Mouse (Mus musculus) erythroblast, adult 5-6 weeks (primary cell): ENCODE data around the gene Fbxo36. TPM values are rescaled to one million over a fixed set of nuclear protein-coding genes. Genes with fewer than 3 reads are reported as not detected.

Source experiments
- ATAC-seq: replicated peaks from 2 replicates; pipeline ENCODE4 v1.8.0; 2016; ENCODE audit warnings: moderate number of reproducible peaks, mild to moderate bottlenecking, moderate TSS enrichment, inconsistent platforms; ENCODE audit not compliant: poor library complexity, low FRiP score, severe bottlenecking
- total RNA-seq, 2 experiments: library from RNA; stranded (forward) in 1 of 2; stranded (reverse) in 1 of 2; fragments of 150-400 nt in 1 of 2; fragments of 200-764, 138-1000 nt in 1 of 2; gene quantifications; 2 replicates each; pipeline versions ENCODE4 v1.2.3 to v1.2.4; 2015 to 2017; ENCODE audit warnings: low replicate concordance in 2 of 2

Gene Fbxo36
- total RNA-seq, 2 experiments from 2014 or later = 2.0 TPM; not detected in 1

DNA sequence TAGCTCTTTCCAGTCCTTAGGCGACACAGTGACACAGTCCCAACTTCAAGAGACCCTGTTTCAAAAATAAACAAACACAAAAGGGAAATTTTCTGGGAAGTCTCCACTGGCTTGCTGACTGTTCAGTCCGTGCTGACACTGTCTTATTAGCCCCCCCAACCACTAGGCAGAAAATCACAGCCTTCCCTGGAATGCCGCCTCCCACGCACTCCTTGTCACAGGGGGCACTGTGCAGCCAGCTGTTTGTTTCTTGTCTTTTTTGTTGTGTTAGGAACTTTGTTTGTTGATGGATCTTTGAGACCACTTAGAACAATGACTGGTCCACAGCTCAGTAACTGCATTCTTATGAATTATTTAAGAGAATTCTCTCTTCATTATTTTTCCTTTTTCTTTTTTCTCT, 44.2 kb downstream of the Fbxo36 start:
- ATAC-seq = no peak

GRCm38 (mm10) chr1:84885174-84885573, 45.5 kb downstream of the Fbxo36 start:
- ATAC-seq = no peak

GRCm38 (mm10) chr1:84885921-84886320, 46.3 kb downstream of the Fbxo36 start:
- no peak for ATAC-seq

- no peak for ATAC-seq
Observed at GRCm38 (mm10) chr1:84889330-84890004, 49.8 kb downstream of the Fbxo36 start.

DNA sequence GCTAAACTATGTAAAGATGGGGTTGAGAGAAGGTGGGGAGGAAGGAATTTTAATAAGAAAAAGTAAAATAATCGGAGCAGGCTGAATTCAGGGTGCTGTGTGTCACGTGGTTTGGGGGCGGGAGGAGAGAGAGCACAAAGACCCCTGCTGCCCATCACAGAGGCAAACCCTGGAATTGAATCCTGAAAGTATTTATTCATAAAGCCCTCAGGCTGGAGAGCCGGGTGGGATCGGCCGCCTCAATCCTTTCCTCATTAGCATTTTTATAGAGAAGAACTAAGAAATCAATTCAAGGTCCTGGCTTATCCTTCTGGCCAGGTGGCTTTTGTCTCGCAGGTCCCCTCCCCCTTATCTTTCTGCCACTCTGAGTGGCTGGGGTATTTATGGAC, 50.4 kb downstream of the Fbxo36 start:
- no peak for ATAC-seq

- no peak for ATAC-seq
Observed at GRCm38 (mm10) chr1:84890503-84890902, 50.9 kb downstream of the Fbxo36 start.

GRCm38 (mm10) chr1:84891746-84892145, 52.1 kb downstream of the Fbxo36 start:
- ATAC-seq = no peak

- ATAC-seq = no peak
Observed at GRCm38 (mm10) chr1:84897364-84897763, 57.7 kb downstream of the Fbxo36 start.

- no peak for ATAC-seq
Observed at GRCm38 (mm10) chr1:84899156-84899555, 59.5 kb downstream of the Fbxo36 start.

DNA sequence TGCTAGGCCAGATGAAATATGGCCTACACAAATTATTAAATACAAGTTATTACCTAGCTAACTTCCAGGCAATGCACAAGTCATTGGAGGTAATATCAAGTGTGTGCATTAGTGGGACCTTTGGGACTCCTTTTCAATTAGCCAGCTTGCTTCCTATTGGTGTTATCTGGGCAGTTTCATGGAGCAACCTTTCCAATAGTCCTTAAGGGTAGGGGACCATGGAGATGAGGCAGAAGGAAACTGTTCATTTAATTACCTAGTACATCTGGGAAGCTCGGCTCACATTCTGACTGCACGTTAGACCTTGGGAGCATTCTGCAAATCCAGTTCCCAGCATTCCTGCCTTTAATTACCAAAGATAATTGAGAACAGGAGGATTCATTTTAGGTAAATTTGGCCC, 64.8 kb downstream of the Fbxo36 start:
- no peak for ATAC-seq

DNA sequence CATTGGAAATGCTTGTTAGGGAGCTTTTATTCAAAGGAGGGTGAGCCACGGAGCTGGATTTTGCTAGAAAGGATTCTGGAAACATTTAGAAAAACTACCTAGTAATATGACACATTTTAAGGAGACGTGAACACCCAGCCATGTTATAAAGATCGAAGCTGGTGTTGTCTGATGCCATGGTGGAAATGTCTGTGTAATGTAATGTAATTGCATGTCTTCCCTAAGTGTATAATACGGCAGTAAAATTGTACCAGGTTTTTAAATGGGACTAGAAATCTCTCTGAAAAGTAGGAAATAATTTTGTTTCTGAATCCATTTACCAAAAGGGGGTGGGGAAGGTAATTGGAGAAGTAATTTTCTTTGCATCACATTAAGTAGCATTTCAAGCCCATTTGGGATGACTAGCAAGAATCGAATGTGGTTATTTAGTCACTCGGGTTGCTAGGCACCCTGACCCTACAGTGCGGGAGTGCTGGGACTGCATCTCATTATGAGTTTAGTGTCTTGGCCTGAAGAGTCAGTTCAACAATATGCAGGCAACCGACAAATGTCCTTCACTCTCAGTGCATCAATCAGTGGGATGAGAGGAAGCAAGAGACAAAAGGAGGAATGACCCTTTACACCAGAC, 70.7 kb downstream of the Fbxo36 start:
- ATAC-seq = no peak

- ATAC-seq = no peak
Observed at GRCm38 (mm10) chr1:84912571-84912970, 72.9 kb downstream of the Fbxo36 start.

DNA sequence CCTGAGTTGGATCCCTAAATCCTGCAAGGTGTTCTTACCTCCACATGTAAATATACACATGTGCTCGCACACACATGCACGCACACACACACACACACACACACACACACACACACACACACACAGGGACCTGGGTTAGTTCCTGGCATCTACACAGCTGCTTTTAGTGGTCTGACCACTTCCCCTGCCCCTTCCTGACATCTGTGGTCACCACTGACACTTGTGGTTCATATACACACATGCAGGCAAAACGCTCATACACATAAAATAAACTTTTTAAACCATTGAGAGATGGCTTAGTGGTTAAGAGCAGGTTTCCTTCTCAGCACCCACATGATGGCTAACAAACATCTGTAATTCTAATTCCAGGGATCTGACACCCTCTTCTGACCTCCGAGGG, 75.4 kb downstream of the Fbxo36 start:
- ATAC-seq = no peak

DNA sequence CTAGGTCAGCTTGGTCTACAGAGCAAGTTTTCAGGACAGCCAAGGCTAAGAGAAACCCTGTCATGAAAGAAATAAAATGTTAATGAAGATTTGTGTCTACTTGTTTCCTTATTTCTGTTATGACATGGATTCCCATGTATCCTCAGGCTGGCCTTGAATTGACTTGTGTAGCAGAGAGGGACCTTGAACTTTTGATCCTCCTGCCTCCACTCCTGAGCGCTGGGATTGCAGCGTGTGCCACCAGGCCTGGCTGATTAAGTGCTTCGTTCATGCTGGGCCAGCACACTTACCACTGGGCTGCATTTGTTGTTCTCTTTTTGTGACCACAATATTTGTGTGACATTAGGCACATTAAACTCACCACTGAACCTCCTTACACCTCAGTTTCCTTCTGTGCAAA, 79.2 kb downstream of the Fbxo36 start:
- ATAC-seq = no peak

DNA sequence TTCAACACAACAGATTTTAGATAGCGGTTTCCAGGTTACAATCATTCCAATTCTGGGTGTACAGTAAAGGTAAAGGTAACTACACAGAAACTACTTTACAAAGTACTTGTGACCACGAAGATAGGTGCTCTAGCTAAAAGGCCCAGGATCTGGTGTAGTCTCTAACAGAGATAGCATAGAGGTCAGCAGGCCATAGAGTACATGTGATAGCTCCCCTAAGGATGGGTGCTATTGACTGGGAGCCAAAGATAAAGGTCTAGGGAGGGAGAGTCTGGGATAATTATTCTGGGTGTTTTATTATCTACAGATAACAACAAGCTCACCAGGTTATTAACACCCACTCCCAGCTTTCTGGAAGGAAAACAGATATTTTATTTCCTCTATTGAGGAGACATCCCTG, 83.8 kb downstream of the Fbxo36 start:
- no peak for ATAC-seq

DNA sequence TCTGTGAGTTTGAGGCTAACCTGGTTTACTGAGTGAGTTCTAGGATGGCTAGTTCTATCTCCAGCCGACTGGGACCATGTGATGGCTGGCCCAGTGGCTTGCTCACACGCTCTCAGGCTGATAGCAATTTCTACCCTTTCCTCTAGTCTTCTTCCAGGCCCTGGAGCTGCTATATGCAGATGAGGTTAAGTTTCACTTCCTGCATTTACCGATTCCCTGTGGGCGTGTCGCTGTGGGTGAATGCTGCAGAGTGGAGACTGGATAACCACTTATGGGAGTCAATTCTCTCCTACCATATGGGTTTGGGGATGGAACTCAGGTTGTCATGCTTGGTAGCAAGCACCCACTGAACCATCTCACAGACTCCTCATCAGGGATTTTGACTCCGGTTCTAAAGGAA, 84.5 kb downstream of the Fbxo36 start:
- no peak for ATAC-seq

DNA sequence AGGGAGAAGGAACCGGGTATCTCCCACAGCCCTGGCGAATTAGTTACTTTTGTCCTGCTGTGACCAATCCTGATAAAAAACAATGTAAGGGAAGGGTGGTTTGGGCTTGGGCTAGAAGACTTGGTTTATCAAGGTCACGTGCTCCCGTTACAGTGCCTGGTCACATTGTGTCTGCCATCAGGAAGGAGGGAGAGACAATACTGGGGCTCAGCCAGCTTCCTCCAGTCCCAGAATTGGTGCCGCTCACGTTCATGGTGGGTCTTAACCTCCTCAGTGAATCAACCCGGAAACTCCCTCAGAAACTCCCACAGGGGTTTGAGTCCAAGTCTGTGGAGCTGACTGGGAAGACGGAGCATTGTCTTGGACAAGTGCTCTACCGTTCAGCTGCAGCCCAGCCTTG, 86.0 kb downstream of the Fbxo36 start:
- no peak for ATAC-seq

GRCm38 (mm10) chr1:84933472-84934150, 94.0 kb downstream of the Fbxo36 start:
- no peak for ATAC-seq

DNA sequence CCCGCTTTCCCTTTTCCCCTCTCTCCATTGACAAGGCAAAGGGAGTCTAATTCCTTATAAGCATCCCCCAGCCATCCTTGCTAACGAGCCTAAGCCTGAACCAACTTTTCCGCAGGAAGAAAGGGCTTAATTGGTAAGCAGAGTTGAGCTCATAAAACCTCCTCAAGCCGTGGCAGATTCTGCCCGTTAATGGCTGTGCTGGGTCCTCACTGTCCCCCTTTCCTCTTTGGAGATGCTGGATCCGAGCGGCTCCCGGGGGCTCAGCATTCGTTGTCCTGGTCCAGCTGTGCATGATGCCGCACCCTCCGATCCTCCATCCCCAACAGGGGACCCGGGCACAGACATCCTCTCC, 94.5 kb downstream of the Fbxo36 start:
- no peak for ATAC-seq

DNA sequence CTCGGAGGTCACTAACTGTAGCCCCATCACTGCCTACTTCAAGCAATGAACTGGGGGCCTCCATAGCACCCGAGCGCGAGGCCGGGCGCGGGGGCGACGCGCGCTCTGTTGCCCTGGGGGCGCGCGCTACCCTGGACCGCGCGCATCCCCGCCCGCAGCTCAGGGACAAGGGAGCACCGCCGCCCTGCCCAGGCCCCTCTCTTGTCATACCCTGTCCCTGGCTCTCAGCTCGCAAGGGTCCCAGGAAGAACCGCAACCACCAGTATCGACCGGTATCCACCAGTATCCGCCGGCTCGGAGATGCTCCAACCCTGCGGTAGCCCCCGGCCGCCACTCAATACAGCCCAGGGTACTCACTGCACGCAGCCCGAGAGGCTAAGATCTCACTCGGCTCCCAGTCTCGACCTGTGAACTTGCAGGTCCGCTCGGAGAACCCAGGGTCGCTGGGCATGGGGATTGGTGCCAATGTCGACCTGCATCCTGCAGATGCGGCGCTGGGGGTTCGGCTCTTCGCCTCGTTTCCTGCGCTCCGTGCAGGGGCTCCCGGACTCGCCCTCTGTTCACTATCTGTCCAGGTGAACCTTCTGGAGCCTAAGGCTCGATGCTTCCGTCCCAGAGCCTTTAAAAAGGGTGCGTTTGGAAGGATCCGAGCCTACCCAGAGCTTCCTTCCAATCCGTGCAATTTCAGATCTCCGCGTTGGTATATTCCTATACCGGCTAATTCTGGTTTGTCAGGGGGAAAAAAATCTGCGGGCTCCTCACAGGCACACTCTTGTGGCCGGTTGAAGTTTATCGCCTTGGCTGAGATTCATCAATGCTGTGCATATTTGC, 95.1 kb downstream of the Fbxo36 start, which contains the start of gene Slc16a14:
Slc16a14 (minus strand) TSS at position 632 of the 831 bp plus-strand sequence.
- ATAC-seq = no peak
